In the genomic region with DNA sequence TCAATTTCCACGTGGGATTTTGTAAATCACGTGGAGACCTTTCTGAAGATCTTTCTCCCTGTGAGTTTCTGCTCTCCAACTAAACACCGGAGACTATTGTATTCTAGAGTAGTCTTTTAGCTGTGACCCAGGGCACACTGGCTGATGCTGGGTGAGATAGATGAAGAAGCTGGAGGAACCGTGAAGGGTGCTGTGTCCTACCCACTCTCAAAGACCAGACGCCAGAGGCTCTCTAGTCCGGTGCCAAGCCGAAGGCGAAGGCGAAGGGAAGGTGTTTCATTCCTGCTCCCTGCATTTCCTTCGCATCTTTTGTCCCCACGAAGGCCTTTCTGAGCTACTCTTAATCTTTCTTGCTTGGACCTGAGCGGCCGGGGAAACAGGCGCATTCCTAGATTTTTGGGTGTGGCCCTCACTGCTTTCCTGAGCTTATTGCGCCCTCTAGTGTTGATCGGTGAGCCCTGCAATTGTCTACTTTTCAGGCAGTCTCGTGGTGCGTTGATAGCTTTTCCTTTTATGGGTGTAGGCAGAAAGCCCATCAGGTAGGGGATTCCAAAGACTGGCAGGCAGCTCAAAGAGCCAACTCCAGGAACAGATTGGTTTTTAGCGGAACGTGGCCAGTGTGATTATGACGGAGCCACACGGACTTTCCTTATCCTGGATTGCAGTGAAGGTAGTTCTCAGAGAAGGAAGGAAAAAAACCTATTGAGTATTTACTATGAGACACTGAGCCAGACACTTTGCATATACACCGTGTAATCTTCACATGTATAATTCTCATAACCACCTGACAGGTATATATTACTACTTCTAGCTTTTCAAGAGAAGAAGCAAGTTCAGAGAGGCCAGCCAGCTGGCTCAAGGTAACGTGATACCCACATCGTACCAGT, we compare ENCODE assay signal across 8 mouse cellular contexts. TPM values are rescaled to one million over a fixed set of nuclear protein-coding genes. Genes with fewer than 3 reads are reported as not detected.
DNase-seq lines count a peak whose midpoint lies in the region; ATAC-seq lines count a peak whose summit lies in the region.

No protein-coding gene starts in this region.

- WGBS in hindbrain, embryonic 15.5 days = 18% methylated on average over 25 of the region's 25 CpGs

- H3K4me1 ChIP-seq in hindbrain, embryonic 15.5 days (replicated peaks) = peaks cover 11% of the 10 kb centered on the region

- DNase-seq in R1 (ENCODE audit: low read depth, low spot score) = peak; percentile 90
- DNase-seq in cerebellum, postnatal 14 days = peak; percentile 92 to 94
- DNase-seq in frontal cortex, postnatal 36 days (ENCODE audit: low spot score in 2 of 2) = peak; percentile 88 to 90
- DNase-seq in left cerebral cortex, adult 11 months (ENCODE audit: low spot score) = peak; percentile 78
- DNase-seq in lung, postnatal 4 days = peak; percentile 80 to 91
- peak; percentile 88 for DNase-seq in retina, postnatal 1 day
- DNase-seq in urinary bladder, adult 18-20 months (ENCODE audit: low spot score in 2 of 2) = peak; percentile 65 to 76

- H3K36me3 ChIP-seq in hindbrain, embryonic 15.5 days = no peaks in the 10 kb centered on the region

- ATAC-seq in hindbrain, embryonic 15.5 days (ENCODE audit: low FRiP score, low read depth) = peak; percentile 65

- H3K27ac ChIP-seq in hindbrain, embryonic 15.5 days (replicated peaks) = peak overlapping the region; percentile 37; the same call in 1 of the 2 replicates

- H3K4me3 ChIP-seq in hindbrain, embryonic 15.5 days = peak overlapping the region; percentile 36

- no peaks in the 10 kb centered on the region for H3K9me3 ChIP-seq in hindbrain, embryonic 15.5 days

- peak overlapping the region; percentile 78 for H3K4me2 ChIP-seq in hindbrain, embryonic 15.5 days

- H3K9ac ChIP-seq in hindbrain, embryonic 15.5 days = peak overlapping the region; percentile 45

- H3K27me3 ChIP-seq in hindbrain, embryonic 15.5 days = no peaks in the 10 kb centered on the region

RNA-seq across cellular contexts. Expression of a gene that starts 5.9 kb away (rescaled TPM):
- 47.4 and 50.6 TPM in 2 replicates for polyA plus RNA-seq in hindbrain, embryonic 15.5 days (2015; fragmentation: Nextera tagmentation; extraction: Ambion mirVana)

RNA-seq across cellular contexts. Expression of a gene that starts 7.8 kb away (rescaled TPM):
- not detected in 2 replicates for polyA plus RNA-seq in hindbrain, embryonic 15.5 days (2015; fragmentation: Nextera tagmentation; extraction: Ambion mirVana)

Comparison
In these comparisons a context has a peak if more than half of its experiments do, and no peak if none do; other contexts are left out.
1. Peak in every context shown above with its lines: DNase-seq, ATAC-seq, H3K4me3 ChIP-seq and H3K27ac ChIP-seq.